Mouse (Mus musculus) intestine, embryonic 14.5 days (tissue): ENCODE measurements around the gene Tfip11. TPM values are rescaled to one million over a fixed set of nuclear protein-coding genes. Genes with fewer than 3 reads are reported as not detected.

ENCODE experiments used
- ATAC-seq: fragments of 200-750 bp; cut with Nextera tagmentation; replicated peaks from 2 replicates; pipeline ENCODE4 v1.8.0; 2017; ENCODE audit warnings: low read depth, moderate number of reproducible peaks, moderate TSS enrichment, moderate library complexity; ENCODE audit not compliant: low FRiP score, low TSS enrichment
- DNase-seq: peaks from one replicate; pipeline ENCODE4 v3.0.0-alpha.2; 2018; ENCODE audit warnings: low spot score
- H3K27ac ChIP-seq: fragments of 300-500 bp; sonication (generic); 2 replicates; pipeline ENCODE4 v1.5.1; 2014; ENCODE audit warnings: low read depth, mild to moderate bottlenecking, control low read depth
- H3K27me3 ChIP-seq: fragments of 300-500 bp; sonication (generic); replicated peaks from 2 replicates; pipeline ENCODE4 v1.6.1; 2014; ENCODE audit warnings: low read length, control low read depth; ENCODE audit not compliant: control insufficient read depth, insufficient read depth
- H3K36me3 ChIP-seq: fragments of 300-500 bp; sonication (generic); 2 replicates; pipeline ENCODE4 v1.6.1; 2014; ENCODE audit warnings: low read length, control low read depth; ENCODE audit not compliant: control insufficient read depth, insufficient read depth
- H3K4me1 ChIP-seq: fragments of 300-500 bp; sonication (generic); replicated peaks from 2 replicates; pipeline ENCODE4 v1.6.1; 2014; ENCODE audit warnings: low read length, control low read depth, mixed read lengths; ENCODE audit not compliant: control insufficient read depth, insufficient read depth
- H3K4me2 ChIP-seq: fragments of 300-500 bp; sonication (generic); 2 replicates; pipeline ENCODE4 v1.6.1; 2014; ENCODE audit warnings: low read length
- H3K4me3 ChIP-seq: fragments of 300-500 bp; sonication (generic); 2 replicates; pipeline ENCODE4 v1.5.1; 2014; ENCODE audit warnings: low read depth, low read length, control low read depth, mixed read lengths
- H3K9ac ChIP-seq: fragments of 300-500 bp; sonication (generic); 2 replicates; pipeline ENCODE4 v1.6.1; 2014; ENCODE audit warnings: mild to moderate bottlenecking, low read length
- H3K9me3 ChIP-seq: fragments of 300-500 bp; sonication (generic); 2 replicates; pipeline ENCODE4 v1.6.1; 2016; ENCODE audit warnings: low read length, control low read depth; ENCODE audit not compliant: control insufficient read depth
- WGBS: fragments of 180-500 bp; shearing (Covaris S2); extraction: QIAGEN DNeasy Blood & Tissue Kit; methylation state at CpG from one replicate; pipeline ENCODE4 v1.1.7; 2014; 5-methylcytosine and 5-hydroxymethylcytosine counted together
- polyA plus RNA-seq: library from polyadenylated mRNA; unstranded; fragments of >200 nt; fragmentation: Nextera tagmentation; extraction: Ambion mirVana; gene quantifications from 2 replicates; pipeline ENCODE4 v1.2.1, GENCODE M21; 2014

The Tfip11 gene
- polyA plus RNA-seq, 1 experiment from 2014 or later, result 24.6 TPM

GRCm38 (mm10) chr5:112282123-112282779, 43.9 kb upstream of the Tfip11 start:
- peaks cover 25% of the 10 kb centered on the region for H3K4me1 ChIP-seq
- 73% methylated on average over 6 of the region's 6 CpGs for WGBS
- no peak overlapping the region for H3K9ac ChIP-seq
- H3K4me3 ChIP-seq, result no peak overlapping the region
- no peak overlapping the region for H3K4me2 ChIP-seq
- no peak overlapping the region for H3K27ac ChIP-seq
- ATAC-seq, result no peak
- no peak for DNase-seq
- no peaks in the 10 kb centered on the region for H3K36me3 ChIP-seq
- H3K9me3 ChIP-seq, result no peaks in the 10 kb centered on the region
- no peaks in the 10 kb centered on the region for H3K27me3 ChIP-seq

GRCm38 (mm10) chr5:112282780-112283482, 43.2 kb upstream of the Tfip11 start:
- H3K4me3 ChIP-seq, result no peak overlapping the region
- DNase-seq (no peak), ATAC-seq (no peak)
- 64% methylated on average over 9 of the region's 9 CpGs for WGBS
- peaks cover 19% of the 10 kb centered on the region for H3K4me1 ChIP-seq
- H3K27ac ChIP-seq, result peak overlapping the region; percentile 33; the same call in 1 of the 2 replicates
- H3K9me3 ChIP-seq, result no peaks in the 10 kb centered on the region
- H3K4me2 ChIP-seq, result no peak overlapping the region
- no peaks in the 10 kb centered on the region for H3K36me3 ChIP-seq
- H3K9ac ChIP-seq, result no peak overlapping the region
- no peaks in the 10 kb centered on the region for H3K27me3 ChIP-seq

GRCm38 (mm10) chr5:112283543-112284202, 42.5 kb upstream of the Tfip11 start:
- Histone ChIP-seq H3K9me3 (no peaks in the 10 kb centered on the region), H3K36me3 (no peaks in the 10 kb centered on the region), H3K9ac (no peak overlapping the region), H3K27ac (peak overlapping the region; percentile 33; the same call in 1 of the 2 replicates), H3K4me2 (no peak overlapping the region), H3K4me1 (peaks cover 14% of the 10 kb centered on the region), H3K4me3 (no peak overlapping the region), H3K27me3 (no peaks in the 10 kb centered on the region)
- WGBS, result 60% methylated on average over 10 of the region's 10 CpGs
- no peak for ATAC-seq
- DNase-seq, result no peak

- H3K9ac ChIP-seq, result no peak overlapping the region
- no peak overlapping the region for H3K4me2 ChIP-seq
- H3K4me3 ChIP-seq, result no peak overlapping the region
- H3K27ac ChIP-seq, result no peak overlapping the region
- DNase-seq, result no peak
- H3K27me3 ChIP-seq, result no peaks in the 10 kb centered on the region
- WGBS, result 79% methylated on average over 7 of the region's 7 CpGs
- no peak for ATAC-seq
- H3K9me3 ChIP-seq, result no peaks in the 10 kb centered on the region
- H3K36me3 ChIP-seq, result no peaks in the 10 kb centered on the region
- peaks cover 18% of the 10 kb centered on the region for H3K4me1 ChIP-seq
Observed at GRCm38 (mm10) chr5:112284203-112284582, 42.0 kb upstream of the Tfip11 start.

GRCm38 (mm10) chr5:112285548-112286085, 40.5 kb upstream of the Tfip11 start:
- ATAC-seq, result no peak
- Histone ChIP-seq H3K27ac (no peak overlapping the region), H3K4me1 (peaks cover 10% of the 10 kb centered on the region; the same call in 1 of the 2 replicates), H3K9ac (no peak overlapping the region), H3K4me3 (no peak overlapping the region), H3K27me3 (no peaks in the 10 kb centered on the region), H3K4me2 (no peak overlapping the region), H3K36me3 (no peaks in the 10 kb centered on the region), H3K9me3 (no peaks in the 10 kb centered on the region)
- DNase-seq, result no peak
- 90% methylated on average over 7 of the region's 7 CpGs for WGBS

GRCm38 (mm10) chr5:112286608-112286983, 39.6 kb upstream of the Tfip11 start:
- H3K4me3 ChIP-seq, result no peak overlapping the region
- H3K36me3 ChIP-seq, result no peaks in the 10 kb centered on the region
- no peak overlapping the region for H3K27ac ChIP-seq
- no peaks in the 10 kb centered on the region for H3K9me3 ChIP-seq
- H3K4me1 ChIP-seq, result peaks cover 10% of the 10 kb centered on the region; the same call in 1 of the 2 replicates
- no peak overlapping the region for H3K9ac ChIP-seq
- 63% methylated on average over 2 of the region's 2 CpGs for WGBS
- ATAC-seq (no peak), DNase-seq (no peak)
- no peaks in the 10 kb centered on the region for H3K27me3 ChIP-seq
- H3K4me2 ChIP-seq, result no peak overlapping the region

GRCm38 (mm10) chr5:112286984-112287641, 39.0 kb upstream of the Tfip11 start:
- no peak for ATAC-seq
- no peak overlapping the region for H3K9ac ChIP-seq

GRCm38 (mm10) chr5:112287652-112288051, 38.5 kb upstream of the Tfip11 start:
- Histone ChIP-seq H3K9me3 (no peaks in the 10 kb centered on the region), H3K36me3 (no peaks in the 10 kb centered on the region; the same call in 1 of the 2 replicates), H3K27ac (no peak overlapping the region), H3K27me3 (no peaks in the 10 kb centered on the region), H3K9ac (no peak overlapping the region), H3K4me3 (no peak overlapping the region), H3K4me2 (no peak overlapping the region), H3K4me1 (peaks cover 10% of the 10 kb centered on the region; the same call in 1 of the 2 replicates)
- no peak for DNase-seq
- no peak for ATAC-seq
- 94% methylated on average over 2 of the region's 2 CpGs for WGBS

More at GRCm38 (mm10) chr5:112286984-112287641, 39.0 kb upstream of the Tfip11 start:
- Histone ChIP-seq H3K27ac (no peak overlapping the region), H3K27me3 (no peaks in the 10 kb centered on the region), H3K4me3 (no peak overlapping the region), H3K4me1 (peaks cover 10% of the 10 kb centered on the region; the same call in 1 of the 2 replicates), H3K36me3 (no peaks in the 10 kb centered on the region), H3K4me2 (no peak overlapping the region), H3K9me3 (no peaks in the 10 kb centered on the region)
- DNase-seq, result no peak
- WGBS, result 68% methylated on average over 11 of the region's 11 CpGs
